Mouse (Mus musculus) liver, postnatal 0 days (tissue): ENCODE measurements around the gene Klrb1b.
A peak's percentile ranks its signal among the peaks of the same experiment; 100 is the strongest.

Experiments used
- CTCF ChIP-seq: sonication (generic); IDR thresholded peaks from 2 replicates; pipeline ENCODE4 v1.5.1; 2016; ENCODE audit warnings: antibody characterized with exemption, low read depth
- EP300 ChIP-seq: IDR thresholded peaks from 2 replicates; pipeline ENCODE4 v1.6.1; 2016; ENCODE audit warnings: antibody characterized with exemption, low read depth, mild to moderate bottlenecking

DNA sequence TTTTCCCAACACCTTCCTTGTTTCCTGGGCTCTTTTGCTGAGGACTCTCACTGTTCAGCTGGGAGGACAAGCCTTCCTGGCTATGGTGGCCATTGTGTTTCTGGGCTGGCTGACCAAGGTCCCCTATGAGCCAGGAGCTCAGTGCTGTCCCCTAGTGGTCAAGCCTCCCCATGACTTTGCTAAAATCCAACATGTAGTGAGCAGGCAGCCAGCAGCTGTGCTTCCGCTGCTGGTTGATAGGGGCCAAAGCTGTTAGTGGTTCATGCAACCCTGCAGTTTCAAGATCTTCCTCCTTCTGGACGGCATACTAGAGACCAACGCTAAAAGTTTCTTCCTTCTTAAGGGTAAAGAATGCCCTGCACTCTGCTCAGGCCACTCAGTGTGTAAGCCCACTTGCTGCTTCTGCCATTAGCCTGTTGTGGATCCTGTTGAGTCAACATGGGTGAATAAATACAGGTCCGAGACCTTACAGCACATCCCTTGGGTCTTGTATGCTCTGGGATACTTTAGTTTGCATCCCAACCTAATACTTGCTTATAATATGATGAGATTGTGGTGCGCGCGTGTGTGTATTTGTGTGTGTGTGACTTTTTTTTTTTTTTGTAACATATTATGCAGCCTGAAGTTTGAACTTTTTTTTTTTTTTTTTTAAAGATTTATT is 19.3 kb upstream of the Klrb1b start:
- TF ChIP-seq CTCF (peak; percentile 100), EP300 (0 out of 2 replicates have a peak, but pooled peaks have one; percentile 25)
